Mouse (Mus musculus) embryo, embryonic 11.5 days (tissue): ENCODE results near the gene Mup22.
"Not testable (repeated sequence)": the region's sequence is repeated elsewhere in the genome, so short reads cannot be mapped to it uniquely, and the experiment has no call there.

Experiments
- DNase-seq: peaks from one replicate; pipeline ENCODE4 v3.0.0-alpha.2; 2012; ENCODE audit warnings: low read depth, low spot score

Mup22 gene

GRCm38 (mm10) chr4:60821363-60821762 lies at the start of gene Mup22:
Mup22 (minus strand) TSS chr4:60821463.
- DNase-seq, result not testable (repeated sequence)

- not testable (repeated sequence) for DNase-seq
Measured at GRCm38 (mm10) chr4:60840889-60841288, 19.6 kb upstream of the Mup22 start.
